Mouse (Mus musculus): ENCODE results near the gene Obscn.

The Obscn gene

GRCm38 (mm10) chr11:59135904-59136452 lies at the start of gene Obscn:
Gene Obscn (minus strand): TSS chr11:59136402.
- no peak for DNase-seq (ENCODE audit: low read depth, low spot score)

GRCm38 (mm10) chr11:59185490-59185889 lies 49.3 kb upstream of the Obscn start:
- no peak for DNase-seq (ENCODE audit: low read depth, low spot score)

- DNase-seq (ENCODE audit: low read depth, low spot score), result no peak
Measured at GRCm38 (mm10) chr11:59183821-59184220, 47.6 kb upstream of the Obscn start.

GRCm38 (mm10) chr11:59182864-59183331 lies 46.7 kb upstream of the Obscn start, which contains the start of gene Gjc2:
Gene Gjc2 (minus strand): TSS chr11:59183213.
- no peak for DNase-seq (ENCODE audit: low read depth, low spot score)

GRCm38 (mm10) chr11:59176921-59177320 lies 40.7 kb upstream of the Obscn start:
- DNase-seq (ENCODE audit: low read depth, low spot score), result no peak

- no peak for DNase-seq (ENCODE audit: low read depth, low spot score)
Measured at GRCm38 (mm10) chr11:59176475-59176874, 40.3 kb upstream of the Obscn start.

- no peak for DNase-seq (ENCODE audit: low read depth, low spot score)
Measured at GRCm38 (mm10) chr11:59174189-59174838, 38.1 kb upstream of the Obscn start.

- no peak for DNase-seq (ENCODE audit: low read depth, low spot score)
Measured at GRCm38 (mm10) chr11:59170549-59170948, 34.3 kb upstream of the Obscn start.

GRCm38 (mm10) chr11:59169807-59170206 lies 33.6 kb upstream of the Obscn start:
- no peak for DNase-seq (ENCODE audit: low read depth, low spot score)

- DNase-seq (ENCODE audit: low read depth, low spot score), result no peak
Measured at GRCm38 (mm10) chr11:59165616-59166241, 29.5 kb upstream of the Obscn start.

- no peak for DNase-seq (ENCODE audit: low read depth, low spot score)
Measured at GRCm38 (mm10) chr11:59164384-59164783, 28.2 kb upstream of the Obscn start.

- DNase-seq (ENCODE audit: low read depth, low spot score), result peak; percentile 94
Measured at GRCm38 (mm10) chr11:59163255-59164236, 27.3 kb upstream of the Obscn start, which contains the start of gene Iba57. Gene Iba57 (minus strand): TSS chr11:59163739.

GRCm38 (mm10) chr11:59162443-59163254 lies 26.4 kb upstream of the Obscn start:
- DNase-seq (ENCODE audit: low read depth, low spot score), result no peak

GRCm38 (mm10) chr11:59161398-59161797 lies 25.2 kb upstream of the Obscn start:
- no peak for DNase-seq (ENCODE audit: low read depth, low spot score)

GRCm38 (mm10) chr11:59159558-59159957 lies 23.4 kb upstream of the Obscn start:
- DNase-seq (ENCODE audit: low read depth, low spot score), result no peak

GRCm38 (mm10) chr11:59159099-59159498 lies 22.9 kb upstream of the Obscn start:
- no peak for DNase-seq (ENCODE audit: low read depth, low spot score)

- no peak for DNase-seq (ENCODE audit: low read depth, low spot score)
Measured at GRCm38 (mm10) chr11:59155900-59156299, 19.7 kb upstream of the Obscn start.

- DNase-seq (ENCODE audit: low read depth, low spot score), result no peak
Measured at GRCm38 (mm10) chr11:59154220-59154619, 18.0 kb upstream of the Obscn start.

- DNase-seq (ENCODE audit: low read depth, low spot score), result no peak
Measured at GRCm38 (mm10) chr11:59151729-59152128, 15.5 kb upstream of the Obscn start.

- DNase-seq (ENCODE audit: low read depth, low spot score), result no peak
Measured at GRCm38 (mm10) chr11:59149302-59149701, 13.1 kb upstream of the Obscn start.

GRCm38 (mm10) chr11:59142962-59143361 lies 6.8 kb upstream of the Obscn start:
- no peak for DNase-seq (ENCODE audit: low read depth, low spot score)

Measured in retina, adult 2 months (tissue).